Mouse (Mus musculus) heart, embryonic 14.5 days (tissue): ENCODE results near the gene Sgo2a. TPM values are rescaled to one million over a fixed set of nuclear protein-coding genes. Genes with fewer than 3 reads are reported as not detected.
"Not testable (repeated sequence)": the region's sequence is repeated elsewhere in the genome, so short reads cannot be mapped to it uniquely, and the experiment has no call there.

Experiments
- ATAC-seq: fragments of 200-750 bp; cut with Nextera tagmentation; 2 replicates; pipeline ENCODE4 v1.8.0; 2017; ENCODE audit warnings: low read depth, moderate TSS enrichment; ENCODE audit not compliant: insufficient number of reproducible peaks, insufficient read depth, low FRiP score
- H3K27ac ChIP-seq, 2 experiments: fragments of 200-500 bp in 1 of 2; fragments of 300-500 bp in 1 of 2; sonication (generic) in 1 of 2; replicated peaks in 1 of 2; 2 replicates each; pipeline ENCODE4 v1.5.1; 2012 to 2014; ENCODE audit warnings: low read depth in 2 of 2, low read length in 2 of 2, control low read depth in 1 of 2, mild to moderate bottlenecking in 1 of 2, mixed read lengths in 1 of 2; ENCODE audit not compliant: control insufficient read depth in 1 of 2, insufficient read depth in 1 of 2
- H3K27me3 ChIP-seq: fragments of 300-500 bp; sonication (generic); 2 replicates; pipeline ENCODE4 v1.6.1; 2014; ENCODE audit warnings: mild to moderate bottlenecking, low read length, control low read depth; ENCODE audit not compliant: control insufficient read depth, insufficient read depth
- H3K36me3 ChIP-seq: fragments of 300-500 bp; sonication (generic); 2 replicates; pipeline ENCODE4 v1.6.1; 2014; ENCODE audit warnings: mild to moderate bottlenecking, control low read depth, low read length, mixed read lengths; ENCODE audit not compliant: control insufficient read depth, insufficient read depth
- H3K4me1 ChIP-seq, 2 experiments: fragments of 200-500 bp in 1 of 2; fragments of 300-500 bp in 1 of 2; sonication (generic) in 1 of 2; 2 replicates each; pipeline ENCODE4 v1.6.1; 2012 to 2014; ENCODE audit warnings: low read length in 2 of 2, control low read depth in 1 of 2, mixed read lengths in 1 of 2; ENCODE audit not compliant: control insufficient read depth in 2 of 2, insufficient read depth in 2 of 2
- H3K4me2 ChIP-seq: fragments of 300-500 bp; sonication (generic); 2 replicates; pipeline ENCODE4 v1.6.1; 2014; ENCODE audit warnings: mild to moderate bottlenecking, low read length
- H3K4me3 ChIP-seq, 2 experiments: fragments of 200-500 bp in 1 of 2; fragments of 300-500 bp in 1 of 2; sonication (generic) in 1 of 2; 2 replicates each; pipeline ENCODE4 v1.5.1; 2012 to 2014; ENCODE audit warnings: low read length in 2 of 2, mild to moderate bottlenecking in 2 of 2, control low read depth in 1 of 2, low read depth in 1 of 2, moderate library complexity in 1 of 2; ENCODE audit not compliant: control insufficient read depth in 1 of 2, insufficient read depth in 1 of 2
- H3K9ac ChIP-seq: fragments of 300-500 bp; sonication (generic); 2 replicates; pipeline ENCODE4 v1.6.1; 2014; ENCODE audit warnings: mild to moderate bottlenecking, low read length
- H3K9me3 ChIP-seq: fragments of 300-500 bp; sonication (generic); 2 replicates; pipeline ENCODE4 v1.6.1; 2016; ENCODE audit warnings: low read length, control low read depth; ENCODE audit not compliant: control insufficient read depth
- WGBS: fragments of 180-500 bp; shearing (Covaris S2); extraction: QIAGEN DNeasy Blood & Tissue Kit; methylation state at CpG from one replicate; pipeline ENCODE4 v1.1.7; 2014; 5-methylcytosine and 5-hydroxymethylcytosine counted together
- polyA plus RNA-seq: library from polyadenylated mRNA; unstranded; fragments of >200 nt; fragmentation: Nextera tagmentation; extraction: Ambion mirVana; gene quantifications from 2 replicates; pipeline ENCODE4 v1.2.1, GENCODE M21; 2014

Gene Sgo2a
- polyA plus RNA-seq, 1 experiment from 2014 or later: 18.8 TPM

- 89% methylated on average over 9 of the region's 9 CpGs for WGBS
- not testable (repeated sequence) for ATAC-seq, H3K36me3 ChIP-seq, H3K27ac ChIP-seq, H3K4me3 ChIP-seq, H3K4me2 ChIP-seq, H3K9ac ChIP-seq, H3K4me1 ChIP-seq, H3K27me3 ChIP-seq, H3K9me3 ChIP-seq
Observed at GRCm38 (mm10) chr1:58037306-58037705, 41.5 kb downstream of the Sgo2a start.

- Histone ChIP-seq H3K4me1 (no peaks in the 10 kb centered on the region), H3K9me3 (no peaks in the 10 kb centered on the region), H3K27ac (no peak overlapping the region), H3K36me3 (no peaks in the 10 kb centered on the region), H3K4me2 (no peak overlapping the region), H3K9ac (no peak overlapping the region), H3K4me3 (no peak overlapping the region), H3K27me3 (no peaks in the 10 kb centered on the region)
- whole genome bisulfite sequencing: 63% methylated on average over 3 of the region's 3 CpGs
- no peak for ATAC-seq
Observed at GRCm38 (mm10) chr1:58045076-58045475, 49.3 kb downstream of the Sgo2a start.

- ATAC-seq: no peak
- 67% methylated on average over 5 of the region's 5 CpGs for WGBS
- Histone ChIP-seq H3K4me2 (no peak overlapping the region), H3K9ac (no peak overlapping the region), H3K27me3 (no peaks in the 10 kb centered on the region), H3K27ac (no peak overlapping the region), H3K4me3 (no peak overlapping the region), H3K4me1 (no peaks in the 10 kb centered on the region), H3K9me3 (no peaks in the 10 kb centered on the region), H3K36me3 (no peaks in the 10 kb centered on the region)
Observed at GRCm38 (mm10) chr1:58045546-58045945, 49.8 kb downstream of the Sgo2a start.

GRCm38 (mm10) chr1:58046721-58047290 is 51.0 kb downstream of the Sgo2a start:
- no peaks in the 10 kb centered on the region for H3K36me3 ChIP-seq
- H3K4me3 ChIP-seq: no peak overlapping the region
- no peak overlapping the region for H3K27ac ChIP-seq
- ATAC-seq: no peak
- 74% methylated on average over 3 of the region's 3 CpGs for WGBS
- H3K4me2 ChIP-seq: no peak overlapping the region
- no peaks in the 10 kb centered on the region for H3K9me3 ChIP-seq
- no peaks in the 10 kb centered on the region for H3K4me1 ChIP-seq
- no peak overlapping the region for H3K9ac ChIP-seq
- H3K27me3 ChIP-seq: no peaks in the 10 kb centered on the region

- ATAC-seq: no peak
- Histone ChIP-seq H3K9ac (no peak overlapping the region), H3K4me3 (no peak overlapping the region), H3K36me3 (no peaks in the 10 kb centered on the region), H3K27ac (no peak overlapping the region), H3K4me2 (no peak overlapping the region), H3K27me3 (no peaks in the 10 kb centered on the region), H3K4me1 (no peaks in the 10 kb centered on the region), H3K9me3 (no peaks in the 10 kb centered on the region)
- WGBS: 85% methylated on average over 5 of the region's 5 CpGs
Observed at GRCm38 (mm10) chr1:58049126-58049525, 53.4 kb downstream of the Sgo2a start.

- no peaks in the 10 kb centered on the region for H3K9me3 ChIP-seq
- 91% methylated on average over 11 of the region's 11 CpGs for WGBS
- no peak overlapping the region for H3K27ac ChIP-seq
- H3K9ac ChIP-seq: no peak overlapping the region
- no peak for ATAC-seq
- no peak overlapping the region for H3K4me3 ChIP-seq
- no peaks in the 10 kb centered on the region for H3K36me3 ChIP-seq
- H3K4me1 ChIP-seq: no peaks in the 10 kb centered on the region
- H3K4me2 ChIP-seq: no peak overlapping the region
- no peaks in the 10 kb centered on the region for H3K27me3 ChIP-seq
Observed at GRCm38 (mm10) chr1:58055598-58055997, 59.8 kb downstream of the Sgo2a start.

- no peak for ATAC-seq
- peak overlapping the region; percentile 11; the same call in 1 of the 2 replicates for H3K4me2 ChIP-seq
- 0 out of 4 replicates have a peak overlapping the region, but pooled peaks of 1 of the 2 experiments have one; percentile 51 for H3K27ac ChIP-seq
Observed at GRCm38 (mm10) chr1:58056074-58056807, 60.5 kb downstream of the Sgo2a start.

More at GRCm38 (mm10) chr1:58056074-58056807, 60.5 kb downstream of the Sgo2a start:
- Histone ChIP-seq H3K4me3 (no peak overlapping the region), H3K27me3 (no peaks in the 10 kb centered on the region), H3K9ac (no peak overlapping the region), H3K9me3 (no peaks in the 10 kb centered on the region), H3K4me1 (no peaks in the 10 kb centered on the region), H3K36me3 (no peaks in the 10 kb centered on the region)
- 72% methylated on average over 13 of the region's 13 CpGs for WGBS
